Mouse (Mus musculus) kidney, postnatal 0 days (tissue): ENCODE measurements around the gene Ctsw. TPM values are rescaled to one million over a fixed set of nuclear protein-coding genes. Genes with fewer than 3 reads are reported as not detected.

ENCODE experiments used
- ATAC-seq: fragments of 200-750 bp; cut with Nextera tagmentation; replicated peaks from 2 replicates; pipeline ENCODE4 v1.8.0; 2017; ENCODE audit warnings: low read depth, moderate number of reproducible peaks, moderate TSS enrichment, moderate library complexity; ENCODE audit not compliant: low FRiP score
- DNase-seq: peaks from one replicate; pipeline ENCODE4 v3.0.0-alpha.2; 2016; ENCODE audit warnings: low spot score
- H3K27ac ChIP-seq: fragments of 300-500 bp; sonication (generic); 2 replicates; pipeline ENCODE4 v1.5.1; 2014; ENCODE audit warnings: mild to moderate bottlenecking
- H3K27me3 ChIP-seq: fragments of 300-500 bp; sonication (generic); 2 replicates; pipeline ENCODE4 v1.6.1; 2014; ENCODE audit warnings: low read length, mixed read lengths; ENCODE audit not compliant: insufficient read depth
- H3K36me3 ChIP-seq: fragments of 300-500 bp; sonication (generic); 2 replicates; pipeline ENCODE4 v1.6.1; 2014; ENCODE audit warnings: low read length, mixed read lengths; ENCODE audit not compliant: insufficient read depth
- H3K4me1 ChIP-seq: fragments of 300-500 bp; sonication (generic); replicated peaks from 2 replicates; pipeline ENCODE4 v1.6.1; 2014; ENCODE audit warnings: antibody characterized with exemption, low read length, mixed read lengths; ENCODE audit not compliant: insufficient read depth
- H3K4me2 ChIP-seq: fragments of 300-500 bp; sonication (generic); 2 replicates; pipeline ENCODE4 v1.6.1; 2014; ENCODE audit warnings: mild to moderate bottlenecking, low read length, moderate library complexity, mixed read lengths
- H3K4me3 ChIP-seq: fragments of 300-500 bp; sonication (generic); replicated peaks from 2 replicates; pipeline ENCODE4 v1.5.1; 2014; ENCODE audit warnings: low read depth, low read length
- H3K9ac ChIP-seq: fragments of 300-500 bp; sonication (generic); 2 replicates; pipeline ENCODE4 v1.6.1; 2014; ENCODE audit warnings: low read depth, low read length
- H3K9me3 ChIP-seq: fragments of 300-500 bp; sonication (generic); replicated peaks from 2 replicates; pipeline ENCODE4 v1.6.1; 2016; ENCODE audit warnings: low read length, inconsistent platforms, mixed read lengths
- CTCF ChIP-seq: IDR thresholded peaks from 2 replicates; pipeline ENCODE4 v1.5.1; 2016; ENCODE audit warnings: antibody characterized with exemption, low read depth, mild to moderate bottlenecking, moderate library complexity
- WGBS: fragments of 180-500 bp; shearing (Covaris S2); extraction: QIAGEN DNeasy Blood & Tissue Kit; methylation state at CpG from one replicate; pipeline ENCODE4 v1.1.7; 2014; 5-methylcytosine and 5-hydroxymethylcytosine counted together
- polyA plus RNA-seq: library from polyadenylated mRNA; unstranded; fragments of >200 nt; fragmentation: Nextera tagmentation; extraction: Ambion mirVana; gene quantifications from 2 replicates; pipeline ENCODE4 v1.2.1, GENCODE M21; 2015

Gene Ctsw
- polyA plus RNA-seq, 1 experiment from 2014 or later, result 0.79 TPM

DNA sequence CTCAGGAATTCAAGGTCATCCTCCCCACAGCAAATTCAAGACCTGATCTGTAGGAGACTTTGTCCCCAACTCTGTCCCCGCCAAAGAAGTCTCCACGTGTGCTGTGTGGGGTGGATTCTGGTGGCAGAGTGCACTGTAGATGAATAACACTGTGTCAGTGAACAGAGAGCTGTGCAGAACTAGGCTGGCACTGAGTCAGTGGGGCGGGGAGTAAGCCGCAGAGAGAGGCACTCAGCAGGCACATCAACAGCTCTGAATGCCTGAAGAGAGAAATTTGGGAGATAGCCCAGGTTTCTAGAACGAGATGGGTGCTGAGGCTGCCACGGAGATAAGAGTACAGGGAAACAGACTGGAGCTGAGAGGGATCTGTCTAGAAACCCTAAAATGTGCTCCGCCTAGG, 9.3 kb downstream of the Ctsw start:
- Histone ChIP-seq H3K36me3 (peaks cover 20% of the 10 kb centered on the region; the same call in 1 of the 2 replicates), H3K4me1 (peaks cover 20% of the 10 kb centered on the region), H3K9me3 (no peaks in the 10 kb centered on the region), H3K9ac (no peak overlapping the region), H3K27me3 (no peaks in the 10 kb centered on the region), H3K27ac (no peak overlapping the region), H3K4me2 (no peak overlapping the region), H3K4me3 (no peak overlapping the region)
- DNase-seq, result no peak
- no peak for TF ChIP-seq CTCF
- 73% methylated on average over 7 of the region's 7 CpGs for WGBS
- no peak for ATAC-seq

DNA sequence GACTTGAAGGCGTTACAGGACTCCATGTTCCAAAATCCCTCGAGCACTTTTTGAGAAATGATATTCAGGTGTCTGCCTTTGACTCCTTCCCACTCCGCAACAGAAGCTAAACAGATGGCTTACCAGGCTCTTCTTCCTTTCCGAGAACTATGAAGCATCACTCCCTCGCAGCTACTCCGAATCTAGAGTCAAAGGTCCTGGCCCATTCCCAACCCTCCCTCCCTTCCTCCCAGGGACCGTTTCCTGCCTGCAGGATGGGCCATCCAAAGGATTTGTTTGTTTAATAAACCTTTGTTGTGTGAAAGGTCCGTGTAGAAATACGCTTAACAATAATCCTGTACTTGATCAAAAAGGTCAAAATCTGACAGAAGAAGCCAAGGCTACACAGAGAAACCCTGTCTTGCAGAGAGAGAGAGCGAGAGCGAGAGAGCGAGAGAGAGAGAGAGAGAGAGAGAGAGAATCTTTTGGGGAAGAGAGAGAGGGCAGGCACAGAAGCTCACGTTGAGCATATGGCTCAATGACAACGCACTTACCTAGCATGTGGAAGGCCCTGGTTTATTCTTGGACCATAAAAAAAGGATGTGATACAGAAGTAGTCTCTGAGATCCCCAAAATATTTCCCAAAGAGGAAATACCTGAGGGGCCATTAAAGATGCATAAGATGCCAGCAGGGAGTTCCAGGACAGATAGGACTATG, 10.4 kb downstream of the Ctsw start, which contains the start of gene Ccdc85b:
Gene Ccdc85b, minus strand, starts transcription at position 149 of the 697 bp plus-strand sequence.
- H3K27ac ChIP-seq, result peak within 1 kb of the TSS; percentile 98
- H3K36me3 ChIP-seq, result peaks cover 14% of the 10 kb centered on the region; the same call in 1 of the 2 replicates
- no peaks in the 10 kb centered on the region for H3K27me3 ChIP-seq
- H3K4me1 ChIP-seq, result peaks cover 18% of the 10 kb centered on the region
- H3K4me2 ChIP-seq, result peak within 1 kb of the TSS; percentile 97
- WGBS, result 8% methylated on average over 14 of the region's 14 CpGs
- peak within 1 kb of the TSS; percentile 78 for H3K9ac ChIP-seq
- no peaks in the 10 kb centered on the region for H3K9me3 ChIP-seq
- peak within 1 kb of the TSS; percentile 81 for H3K4me3 ChIP-seq
- no peak for TF ChIP-seq CTCF
- 0 out of 2 replicates have a peak, but pooled peaks have one; percentile 7 for ATAC-seq
- DNase-seq, result no peak

GRCm38 (mm10) chr19:5456922-5457745, 11.2 kb downstream of the Ctsw start:
- Histone ChIP-seq H3K27ac (peak overlapping the region; percentile 98), H3K4me2 (peak overlapping the region; percentile 97), H3K9me3 (no peaks in the 10 kb centered on the region), H3K9ac (peak overlapping the region; percentile 78), H3K4me3 (peak overlapping the region; percentile 81), H3K27me3 (no peaks in the 10 kb centered on the region), H3K4me1 (peaks cover 18% of the 10 kb centered on the region), H3K36me3 (peaks cover 7% of the 10 kb centered on the region; the same call in 1 of the 2 replicates)
- under 1% methylated on average over 70 of the region's 70 CpGs for WGBS
- ATAC-seq (peak; percentile 86), DNase-seq (peak; percentile 98)
- TF ChIP-seq CTCF, result peak; percentile 50

DNA sequence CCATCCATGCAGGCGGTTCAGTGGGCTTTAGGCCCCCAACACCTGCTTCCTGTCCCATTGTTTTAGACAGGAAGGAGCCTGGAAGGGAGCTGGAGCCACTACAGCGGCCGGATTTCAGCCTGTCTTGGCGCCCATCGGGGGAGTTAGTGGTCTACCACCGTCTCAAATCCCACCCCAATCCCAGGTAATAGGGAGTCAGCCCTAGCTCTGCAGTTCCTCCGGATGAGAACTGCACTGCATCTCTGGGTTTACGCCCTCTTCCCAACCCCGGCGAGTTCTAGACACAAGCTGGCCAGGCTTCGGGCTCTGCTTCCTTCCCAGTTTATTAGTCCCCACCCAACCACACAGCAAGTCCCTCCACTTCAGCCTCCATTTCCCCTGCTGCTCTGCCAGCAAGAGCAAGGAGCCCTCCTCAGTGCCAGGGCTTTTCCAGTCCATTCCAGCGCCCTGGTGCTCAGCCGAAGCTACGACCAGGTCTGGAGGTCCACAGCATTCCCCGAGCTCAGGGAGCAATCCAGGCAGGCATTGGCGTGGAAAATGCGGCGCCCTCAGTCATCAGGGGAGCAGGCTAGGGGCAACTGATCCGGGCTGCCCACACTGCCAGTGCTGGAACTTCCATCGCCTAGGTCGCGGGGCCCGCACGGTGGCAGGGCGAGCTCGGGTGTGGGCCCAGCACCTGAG, 11.9 kb downstream of the Ctsw start:
- no peak for TF ChIP-seq CTCF
- DNase-seq (peak; percentile 51), ATAC-seq (no peak)
- Histone ChIP-seq H3K4me1 (peaks cover 17% of the 10 kb centered on the region), H3K27ac (peak overlapping the region; percentile 98), H3K36me3 (peaks cover 7% of the 10 kb centered on the region; the same call in 1 of the 2 replicates), H3K9ac (peak overlapping the region; percentile 78), H3K4me2 (peak overlapping the region; percentile 97), H3K4me3 (peak overlapping the region; percentile 81), H3K27me3 (no peaks in the 10 kb centered on the region), H3K9me3 (no peaks in the 10 kb centered on the region)
- under 1% methylated on average over 26 of the region's 26 CpGs for WGBS

DNA sequence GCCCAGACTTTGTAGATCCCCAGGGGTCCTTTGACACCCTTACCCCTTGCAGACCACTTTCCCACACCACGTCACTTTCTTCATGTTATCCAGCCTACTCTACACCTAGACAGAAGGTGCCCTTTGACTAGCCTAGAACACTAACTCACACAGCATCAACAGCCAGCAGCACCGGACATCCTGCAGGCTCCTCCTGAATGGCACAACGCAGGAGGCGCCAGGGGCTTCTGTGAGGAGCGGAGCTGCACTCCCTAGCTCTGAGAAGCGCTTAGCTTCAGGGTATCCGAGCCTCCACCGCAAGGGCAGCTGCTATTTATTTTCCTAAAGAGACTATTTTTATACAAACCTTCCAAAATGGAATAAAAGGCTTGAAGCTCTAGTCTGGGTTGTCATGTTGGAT, 12.7 kb downstream of the Ctsw start:
- no peak for TF ChIP-seq CTCF
- Histone ChIP-seq H3K9ac (peak overlapping the region; percentile 78), H3K36me3 (peaks cover 7% of the 10 kb centered on the region; the same call in 1 of the 2 replicates), H3K9me3 (no peaks in the 10 kb centered on the region), H3K4me1 (peaks cover 12% of the 10 kb centered on the region), H3K27ac (0 out of 2 replicates have a peak overlapping the region, but pooled peaks have one; percentile 3), H3K4me2 (peak overlapping the region; percentile 97), H3K4me3 (peak overlapping the region; percentile 81), H3K27me3 (no peaks in the 10 kb centered on the region)
- no peak for DNase-seq
- WGBS, result 54% methylated on average over 8 of the region's 8 CpGs
- ATAC-seq, result no peak

DNA sequence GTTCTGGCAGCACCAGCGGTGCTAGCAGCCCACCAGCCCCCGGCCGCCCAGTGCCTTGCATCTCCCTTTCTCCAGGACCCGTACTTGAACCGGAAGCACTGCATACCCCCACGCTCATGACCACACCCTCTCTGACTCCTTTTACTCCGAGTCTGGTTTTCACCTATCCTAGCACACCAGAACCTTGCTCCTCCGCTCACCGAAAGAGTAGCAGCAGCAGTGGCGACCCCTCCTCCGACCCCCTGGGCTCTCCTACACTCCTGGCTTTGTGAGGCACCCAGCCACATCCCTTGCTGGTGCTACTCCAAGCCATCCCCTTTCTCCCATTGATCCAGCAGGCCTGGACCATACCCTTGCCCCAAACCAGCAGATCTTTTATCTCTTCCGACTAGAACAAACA, 13.3 kb downstream of the Ctsw start:
- 62% methylated on average over 12 of the region's 12 CpGs for WGBS

More for the DNA sequence above, 13.3 kb downstream of the Ctsw start:
- H3K4me2 ChIP-seq, result peak overlapping the region; percentile 97
- no peak for TF ChIP-seq CTCF
- H3K9me3 ChIP-seq, result no peaks in the 10 kb centered on the region
- peaks cover 12% of the 10 kb centered on the region for H3K4me1 ChIP-seq
- no peak overlapping the region; the same call in 1 of the 2 replicates for H3K9ac ChIP-seq
- H3K4me3 ChIP-seq, result peak overlapping the region; percentile 81
- H3K27ac ChIP-seq, result no peak overlapping the region
- ATAC-seq (no peak), DNase-seq (no peak)
- H3K27me3 ChIP-seq, result no peaks in the 10 kb centered on the region
- H3K36me3 ChIP-seq, result peaks cover 7% of the 10 kb centered on the region; the same call in 1 of the 2 replicates
